Mouse (Mus musculus) layer of hippocampus, adult 11-12 months (tissue): ENCODE data around the gene Enpp4.

Experiments
- DNase-seq: peaks from one replicate; pipeline ENCODE4 v3.0.0; 2022; ENCODE audit warnings: low spot score

The Enpp4 gene

GRCm38 (mm10) chr17:44091512-44091911, 14.1 kb downstream of the Enpp4 start:
- DNase-seq: no peak

- no peak for DNase-seq
Observed at GRCm38 (mm10) chr17:44090916-44091315, 14.7 kb downstream of the Enpp4 start.

- no peak for DNase-seq
Observed at GRCm38 (mm10) chr17:44088226-44088625, 17.4 kb downstream of the Enpp4 start.

- DNase-seq: no peak
Observed at GRCm38 (mm10) chr17:44083156-44083555, 22.5 kb downstream of the Enpp4 start.

GRCm38 (mm10) chr17:44078631-44079350, 26.8 kb downstream of the Enpp4 start, which contains the start of gene Enpp5:
Enpp5 (plus strand) TSS chr17:44078813.
- peak; percentile 88 for DNase-seq

GRCm38 (mm10) chr17:44077843-44078160, 27.8 kb downstream of the Enpp4 start:
- no peak for DNase-seq

GRCm38 (mm10) chr17:44077146-44077842, 28.3 kb downstream of the Enpp4 start:
- DNase-seq: no peak

- DNase-seq: peak; percentile 29
Observed at GRCm38 (mm10) chr17:44076051-44076680, 29.4 kb downstream of the Enpp4 start.

- no peak for DNase-seq
Observed at GRCm38 (mm10) chr17:44075601-44076000, 30.0 kb downstream of the Enpp4 start.

GRCm38 (mm10) chr17:44071680-44072079, 33.9 kb downstream of the Enpp4 start:
- DNase-seq: no peak

GRCm38 (mm10) chr17:44068876-44069275, 36.7 kb downstream of the Enpp4 start:
- DNase-seq: no peak

- no peak for DNase-seq
Observed at GRCm38 (mm10) chr17:44061289-44061890, 44.2 kb downstream of the Enpp4 start.

- no peak for DNase-seq
Observed at GRCm38 (mm10) chr17:44060781-44061180, 44.8 kb downstream of the Enpp4 start.

- no peak for DNase-seq
Observed at GRCm38 (mm10) chr17:44058145-44058544, 47.5 kb downstream of the Enpp4 start.

- DNase-seq: no peak
Observed at GRCm38 (mm10) chr17:44057123-44057522, 48.5 kb downstream of the Enpp4 start.

GRCm38 (mm10) chr17:44053427-44053826, 52.2 kb downstream of the Enpp4 start:
- no peak for DNase-seq
